Mouse (Mus musculus) thymus, adult 2 months (tissue): ENCODE measurements around the gene Nphp3. TPM values are rescaled to one million over a fixed set of nuclear protein-coding genes. Genes with fewer than 3 reads are reported as not detected.

Source experiments
- DNase-seq: peaks from one replicate; pipeline ENCODE4 v3.0.0; 2021
- H3K27ac ChIP-seq: fragments of 200-500 bp; 2 replicates; pipeline ENCODE4 v1.5.1; 2012; ENCODE audit warnings: low read length, control low read depth; ENCODE audit not compliant: control insufficient read depth, insufficient read depth
- H3K27me3 ChIP-seq: fragments of 200-500 bp; 2 replicates; pipeline ENCODE4 v1.6.1; 2012; ENCODE audit warnings: mild to moderate bottlenecking, low read length, moderate library complexity, mixed read lengths; ENCODE audit not compliant: control insufficient read depth, insufficient read depth
- H3K36me3 ChIP-seq: fragments of 200-500 bp; 2 replicates; pipeline ENCODE4 v1.6.1; 2012; ENCODE audit warnings: mild to moderate bottlenecking, low read length, moderate library complexity; ENCODE audit not compliant: control insufficient read depth, insufficient read depth
- H3K4me1 ChIP-seq: fragments of 200-500 bp; replicated peaks from 2 replicates; pipeline ENCODE4 v1.6.1; 2012; ENCODE audit warnings: low read length; ENCODE audit not compliant: control insufficient read depth, insufficient read depth
- H3K4me3 ChIP-seq: fragments of 200-500 bp; 2 replicates; pipeline ENCODE4 v1.5.1; 2012; ENCODE audit warnings: mild to moderate bottlenecking, low read length, control low read depth, moderate library complexity; ENCODE audit not compliant: control insufficient read depth, insufficient read depth
- CTCF ChIP-seq: fragments of 200-500 bp; IDR thresholded peaks from 2 replicates; pipeline ENCODE4 v1.5.1; 2012; ENCODE audit warnings: mild to moderate bottlenecking, control low read depth, low read length, moderate library complexity, borderline replicate concordance; ENCODE audit not compliant: control insufficient read depth, poor library complexity, insufficient read depth; ENCODE audit errors: extremely low read depth
- POLR2A ChIP-seq: fragments of 200-500 bp; IDR thresholded peaks from 2 replicates; pipeline ENCODE4 v1.6.1; 2012; ENCODE audit warnings: mild to moderate bottlenecking, low read length, control low read depth, moderate library complexity; ENCODE audit not compliant: control insufficient read depth, poor library complexity, insufficient read depth; ENCODE audit errors: extremely low read depth
- WGBS: fragments of 180-500 bp; shearing (Covaris S2); methylation state at CpG from one replicate; pipeline ENCODE4 v1.1.7; 2018; 5-methylcytosine and 5-hydroxymethylcytosine counted together
- polyA plus RNA-seq: library from polyadenylated mRNA; depleted of rRNA; stranded (reverse); fragments of >200 nt; gene quantifications from 2 replicates; pipeline ENCODE4 v1.2.3, GENCODE M21; 2012

Nphp3 gene
- polyA plus RNA-seq, 1 experiment = 4.9 TPM

GRCm38 (mm10) chr9:104021026-104021425 lies 18.7 kb downstream of the Nphp3 start:
- H3K27ac ChIP-seq = no peak overlapping the region
- no peaks in the 10 kb centered on the region for H3K27me3 ChIP-seq
- H3K4me1 ChIP-seq = no peaks in the 10 kb centered on the region
- TF ChIP-seq CTCF (no peak), POLR2A (no peak)
- no peaks in the 10 kb centered on the region for H3K36me3 ChIP-seq
- no peak overlapping the region for H3K4me3 ChIP-seq
- DNase-seq = no peak
- WGBS = 96% methylated on average over 10 of the region's 10 CpGs

GRCm38 (mm10) chr9:104027186-104027585 lies 24.8 kb downstream of the Nphp3 start:
- Histone ChIP-seq H3K27me3 (no peaks in the 10 kb centered on the region), H3K4me3 (no peak overlapping the region), H3K27ac (no peak overlapping the region), H3K4me1 (no peaks in the 10 kb centered on the region), H3K36me3 (no peaks in the 10 kb centered on the region)
- DNase-seq = no peak
- WGBS = 98% methylated on average over 8 of the region's 8 CpGs
- TF ChIP-seq POLR2A (no peak), CTCF (no peak)

- no peak overlapping the region for H3K27ac ChIP-seq
- H3K4me1 ChIP-seq = no peaks in the 10 kb centered on the region
- H3K27me3 ChIP-seq = no peaks in the 10 kb centered on the region
- no peaks in the 10 kb centered on the region for H3K36me3 ChIP-seq
- TF ChIP-seq CTCF (no peak), POLR2A (no peak)
- DNase-seq = no peak
- no peak overlapping the region for H3K4me3 ChIP-seq
- 94% methylated on average over 11 of the region's 11 CpGs for WGBS
Observed at GRCm38 (mm10) chr9:104029861-104030260, 27.5 kb downstream of the Nphp3 start.

- no peaks in the 10 kb centered on the region for H3K36me3 ChIP-seq
- no peaks in the 10 kb centered on the region for H3K4me1 ChIP-seq
- no peak for DNase-seq
- H3K4me3 ChIP-seq = no peak overlapping the region
- H3K27ac ChIP-seq = no peak overlapping the region
- 89% methylated on average over 8 of the region's 8 CpGs for WGBS
- TF ChIP-seq CTCF = no peak
- TF ChIP-seq POLR2A = no peak
- H3K27me3 ChIP-seq = no peaks in the 10 kb centered on the region
Observed at GRCm38 (mm10) chr9:104034231-104034630, 31.9 kb downstream of the Nphp3 start.

- no peaks in the 10 kb centered on the region for H3K27me3 ChIP-seq
- no peaks in the 10 kb centered on the region for H3K4me1 ChIP-seq
- H3K36me3 ChIP-seq = no peaks in the 10 kb centered on the region
- no peak for DNase-seq
- TF ChIP-seq POLR2A = no peak
- no peak for TF ChIP-seq CTCF
- WGBS = 90% methylated on average over 6 of the region's 6 CpGs
- no peak overlapping the region for H3K27ac ChIP-seq
- H3K4me3 ChIP-seq = no peak overlapping the region
Observed at GRCm38 (mm10) chr9:104034718-104035117, 32.4 kb downstream of the Nphp3 start.

- no peaks in the 10 kb centered on the region for H3K27me3 ChIP-seq
- no peaks in the 10 kb centered on the region for H3K4me1 ChIP-seq
- 61% methylated on average over 24 of the region's 24 CpGs for WGBS
- peak; percentile 75 for DNase-seq
- H3K4me3 ChIP-seq = no peak overlapping the region
- H3K27ac ChIP-seq = no peak overlapping the region
- no peaks in the 10 kb centered on the region for H3K36me3 ChIP-seq
- TF ChIP-seq CTCF = peak; percentile 77; the same call in 1 of the 2 replicates
- TF ChIP-seq POLR2A = no peak
Observed at GRCm38 (mm10) chr9:104035261-104036015, 33.1 kb downstream of the Nphp3 start.
